Mouse (Mus musculus): ENCODE results near the gene Ppp1r12c.
A peak's percentile ranks its signal among the peaks of the same experiment; 100 is the strongest.

- peak; percentile 72 for TF ChIP-seq CTCF (IDR thresholded peaks at IDR 0.05; ENCODE audit: low read depth)
- TF ChIP-seq EP300 (IDR thresholded peaks at IDR 0.05; ENCODE audit: low read depth) = no peak
Measured at GRCm38 (mm10) chr7:4508062-4508738, 6.7 kb upstream of the Ppp1r12c start.
